Mouse (Mus musculus): ENCODE results near the gene G430095P16Rik. TPM values are rescaled to one million over a fixed set of nuclear protein-coding genes. Genes with fewer than 3 reads are reported as not detected.

Gene G430095P16Rik
- total RNA-seq, 2 experiments from 2014 or later = 0.46 TPM; not detected in 1

DNA sequence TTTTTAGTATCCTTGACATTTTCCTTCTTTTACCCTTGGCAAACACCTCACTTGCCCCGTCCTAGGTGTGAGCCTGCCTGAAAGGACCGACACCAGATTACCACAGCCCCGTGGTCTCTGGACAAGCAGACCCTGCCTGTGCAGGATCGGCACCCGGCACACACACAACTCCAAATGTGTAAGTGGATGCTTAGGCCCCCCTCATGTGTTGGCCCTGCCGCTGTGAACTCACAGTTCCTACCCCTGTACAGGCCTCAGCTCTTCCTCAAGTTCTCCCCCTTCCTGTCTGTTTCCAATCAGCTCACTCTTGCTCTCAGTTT is 317 bp upstream of the G430095P16Rik start:
- no peak for DNase-seq

DNA sequence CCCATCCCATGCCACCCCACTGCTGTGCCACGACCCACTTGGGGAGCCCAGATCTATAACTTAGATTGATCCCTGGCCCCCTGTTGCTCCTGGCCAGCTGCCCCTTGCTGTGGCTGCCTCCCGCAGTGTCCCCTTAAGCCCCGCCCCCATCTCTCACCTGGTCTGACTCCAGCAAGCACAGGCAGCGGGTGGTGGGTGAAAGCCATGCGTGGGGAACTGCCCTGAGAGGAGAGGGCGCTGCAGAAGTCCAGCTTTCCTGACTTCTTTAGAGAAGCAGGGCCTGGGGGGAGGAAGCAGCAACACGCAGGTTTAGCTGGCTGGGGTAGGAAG is 729 bp downstream of the G430095P16Rik start:
- peak in 1 of 2 experiments; percentile 37 for DNase-seq

DNA sequence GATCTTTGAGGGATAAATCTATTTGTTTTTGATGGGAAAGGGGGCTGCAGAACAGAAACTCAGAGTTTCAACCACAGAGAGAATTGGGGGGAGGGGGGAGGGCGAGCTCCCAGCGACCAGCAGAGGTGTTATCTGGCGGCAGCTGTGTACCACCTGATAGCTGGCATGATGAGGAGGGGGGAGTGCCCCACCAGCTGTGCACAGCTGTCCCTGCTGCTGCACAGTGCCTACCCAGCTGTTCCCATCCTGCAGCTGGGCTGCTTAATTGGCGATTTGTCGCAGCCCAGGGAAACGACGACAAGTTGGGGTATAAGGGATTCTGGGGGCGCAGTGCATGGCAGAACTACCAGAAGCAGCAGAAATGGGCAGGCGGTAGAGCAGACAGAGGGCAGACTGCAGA is 1.9 kb downstream of the G430095P16Rik start:
- DNase-seq = no peak

DNA sequence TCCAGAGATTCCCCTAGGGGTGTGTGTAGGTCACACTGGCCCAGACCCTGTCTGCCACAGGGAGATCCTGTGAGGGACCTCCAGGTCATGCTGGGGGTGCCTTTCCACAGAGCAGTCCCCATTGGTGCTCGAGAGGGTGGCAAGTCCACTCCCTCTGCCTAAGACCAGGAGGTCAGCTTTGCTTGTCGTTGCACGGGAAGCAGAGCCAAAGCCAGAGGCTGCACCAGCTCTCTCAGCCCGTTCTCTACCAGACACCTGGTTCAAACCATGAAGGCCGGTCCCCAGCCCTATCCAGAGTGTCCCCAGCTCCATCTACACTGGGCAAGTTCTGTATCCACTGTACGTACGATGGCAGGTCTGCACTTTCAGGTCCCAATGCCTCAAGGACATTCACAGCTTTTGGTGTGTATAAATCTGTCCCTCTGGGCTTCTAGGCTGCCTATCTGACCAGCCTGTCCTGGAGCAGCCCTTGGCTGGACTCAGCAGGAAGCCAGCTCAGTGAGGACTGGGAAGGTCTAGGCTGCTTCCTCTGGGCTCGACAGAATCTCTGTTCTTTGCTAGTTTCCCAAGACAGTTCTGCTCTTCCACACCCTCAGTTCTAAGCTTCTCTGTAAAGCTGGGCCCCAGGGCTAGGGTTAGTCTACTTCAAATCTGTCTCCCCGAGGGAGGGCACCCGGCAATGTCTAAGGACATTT is 2.6 kb downstream of the G430095P16Rik start:
- no peak for DNase-seq

DNA sequence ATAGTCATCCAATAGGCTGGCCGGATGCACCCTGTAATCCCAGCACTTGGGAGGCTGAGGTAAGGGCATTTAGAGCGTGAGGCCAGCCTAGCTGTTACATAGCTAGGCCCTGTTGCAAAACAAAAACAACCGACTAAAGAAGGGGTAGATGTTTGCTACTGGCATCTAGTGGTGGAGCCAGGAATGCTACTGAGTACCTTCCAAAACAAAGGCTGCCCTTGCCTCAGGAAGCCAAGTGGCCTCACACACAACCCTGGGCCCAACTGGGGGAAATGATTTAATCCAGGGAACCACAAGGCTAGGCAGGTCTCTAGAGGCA is 3.1 kb downstream of the G430095P16Rik start:
- DNase-seq = peak in 1 of 2 experiments; percentile 36

DNA sequence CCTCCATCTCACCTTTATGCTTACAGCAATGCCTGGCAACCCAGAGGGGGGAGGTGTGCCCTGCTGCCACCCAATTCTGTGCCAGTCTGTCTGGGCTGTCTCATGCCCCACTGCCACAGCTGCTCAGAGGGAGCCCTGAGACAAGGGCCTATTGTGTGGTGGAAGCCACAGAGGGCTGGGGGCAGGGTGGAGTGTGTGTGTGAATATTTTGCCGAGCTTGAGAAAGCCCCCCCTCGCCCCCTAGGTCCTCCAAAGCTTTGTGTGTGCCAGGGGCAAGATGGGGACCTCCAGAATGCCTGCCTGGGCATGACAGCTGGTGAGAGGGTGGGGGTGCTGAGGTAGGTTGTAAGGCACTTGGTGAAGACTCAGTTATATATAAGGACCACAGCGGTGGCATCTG is 5.7 kb downstream of the G430095P16Rik start:
- DNase-seq = no peak

DNA sequence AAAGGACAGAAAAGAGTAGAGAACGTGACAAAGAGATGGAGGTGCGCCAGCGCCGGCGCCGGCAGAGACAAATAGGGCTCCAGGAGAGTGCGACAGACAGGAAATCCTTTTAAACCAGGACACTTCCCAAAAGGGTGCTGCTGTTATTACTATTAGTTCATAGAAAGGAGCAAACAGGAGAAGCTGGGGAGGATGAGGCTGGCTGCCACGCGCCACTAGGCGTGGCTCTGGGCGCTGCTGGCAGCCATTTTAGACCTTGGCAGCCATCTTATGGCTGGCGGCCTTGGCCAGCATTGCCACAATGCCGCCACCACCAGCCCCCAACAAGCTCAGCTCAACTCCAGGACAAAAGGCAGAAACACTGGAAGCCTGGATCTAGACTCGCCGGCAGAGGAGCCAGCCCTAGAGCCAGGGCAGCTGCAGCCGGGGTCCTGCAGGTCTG is 7.1 kb downstream of the G430095P16Rik start:
- peak; percentile 29 to 48 for DNase-seq

DNA sequence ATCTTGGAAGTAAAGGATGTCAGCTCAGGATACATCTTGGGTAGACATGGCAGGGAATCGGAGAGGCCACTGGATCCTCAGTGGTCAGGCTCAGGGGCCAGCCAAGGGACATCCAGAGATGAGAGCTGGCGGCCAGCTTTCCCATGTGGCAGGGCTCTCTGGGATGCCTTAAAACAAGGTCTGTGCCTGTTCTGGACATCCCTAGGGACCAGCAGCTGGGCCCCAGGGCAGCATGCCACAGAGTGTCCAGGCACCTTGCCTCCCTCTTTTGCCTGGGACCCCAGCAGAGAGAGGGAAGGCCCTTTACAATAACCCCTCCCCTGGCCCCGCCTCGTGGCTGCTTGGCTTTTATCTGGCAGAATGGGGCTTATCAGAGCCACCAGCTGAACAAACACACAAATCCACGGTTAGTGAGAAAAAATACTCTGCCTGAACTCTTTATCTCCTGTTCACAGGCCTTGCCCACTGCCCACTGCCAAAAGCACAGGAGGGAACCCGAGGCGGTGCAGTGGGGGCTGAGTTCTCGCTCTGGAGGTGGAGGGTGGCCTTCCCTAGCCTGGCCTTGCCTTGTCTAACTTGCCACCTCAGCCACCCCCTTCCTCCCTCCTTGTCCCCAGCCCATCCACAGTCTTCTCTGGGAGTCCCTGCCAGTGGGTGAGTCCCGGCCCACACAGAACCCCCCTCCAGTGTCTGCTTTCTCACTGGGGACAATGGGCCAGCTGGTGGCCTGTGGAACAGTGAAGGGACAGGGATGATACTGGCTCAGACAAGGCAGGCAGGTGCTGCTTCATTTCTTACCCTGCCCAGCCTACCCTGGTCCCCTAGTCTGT is 7.9 kb downstream of the G430095P16Rik start:
- no peak for DNase-seq

DNA sequence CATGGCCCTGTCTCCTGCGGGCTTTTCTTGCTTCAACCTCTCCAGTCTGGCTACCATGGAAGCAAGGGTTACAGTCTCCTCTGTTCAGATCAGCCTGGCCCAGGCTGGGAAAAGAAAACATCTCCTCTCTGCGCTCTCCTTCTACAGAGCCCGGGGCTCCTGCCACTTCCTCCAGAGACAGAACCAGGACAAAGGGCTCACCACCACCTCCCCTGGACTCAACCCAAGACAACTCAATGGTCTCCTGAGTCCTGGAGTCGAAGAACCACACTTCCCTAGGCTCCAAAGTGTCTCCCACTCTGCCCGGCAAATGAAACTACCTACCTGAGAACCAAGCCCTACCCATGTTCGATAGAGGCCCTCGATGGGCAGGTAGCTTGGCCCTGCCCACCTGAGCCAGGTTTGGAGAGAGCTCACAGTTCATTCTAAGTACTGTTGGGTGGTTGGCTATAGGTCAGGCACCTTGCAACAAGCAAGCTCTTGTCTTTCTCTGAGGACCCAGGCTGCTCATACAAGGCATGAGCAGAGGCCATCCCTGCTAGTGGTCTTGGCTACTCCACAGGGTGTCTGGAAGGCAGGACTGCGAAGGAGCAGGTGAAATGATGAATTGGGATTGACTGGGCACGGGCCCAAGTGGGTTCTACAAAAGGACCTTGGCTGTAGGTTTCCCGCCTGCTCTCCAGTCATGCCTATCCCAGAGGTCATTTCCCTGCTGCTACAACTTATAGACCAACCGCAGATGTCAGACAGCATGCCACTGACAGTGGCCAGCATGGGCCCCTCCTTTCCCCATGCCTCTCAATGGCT is 8.8 kb downstream of the G430095P16Rik start:
- peak; percentile 41 to 42 for DNase-seq

DNA sequence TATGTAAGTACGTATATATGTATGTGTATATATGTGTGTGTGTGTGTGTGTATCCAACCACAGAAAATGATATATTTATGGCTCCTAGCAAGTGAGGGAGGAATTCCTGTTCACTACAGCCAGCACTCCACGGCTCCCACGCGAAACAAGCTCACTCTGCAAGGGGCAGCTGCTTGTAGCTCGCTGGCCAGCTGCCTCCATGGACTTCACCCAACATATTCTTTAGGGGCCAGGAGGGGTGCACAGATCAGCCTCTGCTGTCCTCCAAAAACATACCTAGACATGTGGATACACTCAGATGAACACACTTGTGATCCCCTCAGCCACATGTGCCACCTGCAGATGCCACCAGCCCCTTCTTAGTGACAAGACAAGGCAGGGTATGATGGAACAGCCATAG is 9.7 kb downstream of the G430095P16Rik start:
- no peak for DNase-seq

DNA sequence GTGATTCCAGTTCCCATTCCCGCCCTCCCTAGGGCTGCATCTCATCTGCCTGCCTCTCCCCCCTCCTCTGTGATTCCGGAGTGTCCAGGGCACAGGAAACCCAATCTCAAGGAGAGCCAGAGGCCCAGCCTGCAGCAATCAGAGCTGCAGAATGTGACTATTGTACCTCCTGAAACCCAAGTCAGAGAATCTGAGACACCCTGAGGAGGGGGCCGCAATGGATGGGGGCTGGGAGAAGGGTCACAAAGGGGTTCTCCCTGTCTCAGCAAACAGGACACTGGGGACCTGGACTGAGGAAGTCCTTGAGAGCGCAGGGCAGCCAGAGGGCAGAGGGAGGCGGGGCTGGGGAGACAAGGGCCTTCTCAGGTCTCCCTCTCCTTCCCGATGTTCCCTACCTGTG is 10.2 kb downstream of the G430095P16Rik start:
- no peak for DNase-seq

DNA sequence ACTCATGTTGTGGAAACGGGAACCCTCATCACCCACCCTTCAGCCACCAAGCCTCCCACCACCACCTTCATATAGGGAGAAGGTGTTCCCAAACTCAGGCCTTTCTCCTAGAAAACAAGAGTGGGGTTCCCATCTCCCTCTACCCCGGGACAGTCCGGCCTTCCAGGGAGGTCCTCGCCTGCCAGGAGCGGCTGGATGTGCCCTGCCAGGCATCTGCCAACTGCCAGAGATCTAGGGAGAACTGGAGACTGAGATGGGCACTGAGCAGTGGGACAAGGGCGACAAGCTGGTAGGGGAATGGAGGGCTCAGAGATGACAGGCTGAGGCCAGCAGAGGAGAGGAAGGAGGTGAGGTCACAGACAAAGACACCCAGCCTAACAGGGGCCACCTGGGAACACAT is 11.2 kb downstream of the G430095P16Rik start:
- DNase-seq = no peak

DNA sequence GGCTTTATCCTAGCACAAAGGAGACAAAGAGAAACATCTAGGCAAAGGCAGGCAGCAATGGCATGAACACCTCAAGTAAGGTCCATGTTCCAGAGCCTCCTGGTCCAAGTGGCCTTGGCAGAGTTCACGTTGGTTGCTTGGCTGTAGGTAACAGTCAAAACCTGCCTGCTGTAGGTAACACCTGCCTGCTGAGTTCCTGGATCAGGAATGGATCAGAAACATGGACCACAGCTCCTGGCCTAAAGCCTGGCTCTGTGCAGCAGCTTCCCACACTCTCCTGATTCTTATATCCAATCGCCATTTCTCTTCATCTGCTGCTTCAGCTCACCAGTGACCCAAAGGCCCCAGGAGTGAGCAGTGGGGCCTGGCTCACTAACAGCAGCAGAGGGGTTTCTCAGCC is 11.9 kb downstream of the G430095P16Rik start:
- no peak for DNase-seq

DNA sequence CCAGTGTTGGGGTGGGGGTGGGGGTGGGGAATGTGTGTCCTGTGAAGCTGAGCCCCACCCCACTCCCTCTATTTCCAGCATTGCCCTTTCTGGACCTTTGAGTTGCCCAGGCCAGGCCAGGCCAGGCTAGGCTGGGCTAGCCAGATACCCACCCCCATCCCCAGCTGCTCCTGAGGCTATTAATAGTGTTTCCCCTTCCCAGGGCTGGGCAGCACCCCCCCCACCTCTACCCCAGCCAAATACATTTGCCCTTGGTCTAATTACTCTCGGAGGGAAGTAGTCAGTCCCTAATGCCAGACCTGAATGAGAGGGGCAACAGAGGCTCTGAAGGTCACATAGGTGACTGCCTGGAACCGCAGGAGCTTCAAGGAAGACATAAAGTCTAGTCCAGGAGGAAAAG is 12.8 kb downstream of the G430095P16Rik start:
- no peak for DNase-seq

DNA sequence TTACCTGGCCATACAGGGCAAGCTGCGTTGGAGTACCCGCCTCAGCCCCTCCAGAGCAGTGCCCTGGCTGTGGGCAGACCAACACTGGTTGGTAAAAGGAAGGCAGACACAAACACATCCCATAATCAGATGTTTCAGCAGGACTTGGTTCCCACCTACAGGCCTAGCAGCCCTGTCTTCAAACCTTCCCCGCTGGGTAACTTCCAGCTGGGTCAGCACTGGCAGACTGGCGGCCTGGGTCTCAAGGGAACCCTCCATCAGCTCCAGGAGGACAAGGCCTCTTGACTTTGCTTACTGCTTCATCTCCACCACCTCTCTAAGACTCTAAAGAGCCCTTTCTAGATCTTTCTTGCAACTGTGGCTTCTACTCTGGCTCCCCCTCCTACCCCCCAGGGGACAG is 13.7 kb downstream of the G430095P16Rik start:
- DNase-seq = no peak

DNA sequence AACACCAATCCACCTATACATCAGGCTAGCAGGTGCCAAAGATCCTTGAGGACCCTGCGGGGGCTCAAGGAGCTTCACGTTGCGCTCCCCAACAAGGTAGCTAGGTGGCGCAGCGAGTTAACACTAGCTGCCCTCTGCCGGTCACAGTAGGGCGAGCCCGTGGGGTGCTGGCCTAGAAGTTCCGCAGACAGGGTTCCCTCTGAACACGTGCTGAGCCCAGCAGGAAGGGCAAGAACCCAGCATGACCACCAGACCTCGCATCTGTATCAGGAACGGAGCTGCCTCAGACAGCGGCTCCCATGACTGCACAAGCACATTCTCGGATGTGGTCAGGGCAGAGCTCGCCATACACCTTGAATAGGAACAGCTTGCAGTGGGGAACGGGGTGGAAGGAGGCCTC is 14.8 kb downstream of the G430095P16Rik start:
- DNase-seq = peak; percentile 72 to 85

DNA sequence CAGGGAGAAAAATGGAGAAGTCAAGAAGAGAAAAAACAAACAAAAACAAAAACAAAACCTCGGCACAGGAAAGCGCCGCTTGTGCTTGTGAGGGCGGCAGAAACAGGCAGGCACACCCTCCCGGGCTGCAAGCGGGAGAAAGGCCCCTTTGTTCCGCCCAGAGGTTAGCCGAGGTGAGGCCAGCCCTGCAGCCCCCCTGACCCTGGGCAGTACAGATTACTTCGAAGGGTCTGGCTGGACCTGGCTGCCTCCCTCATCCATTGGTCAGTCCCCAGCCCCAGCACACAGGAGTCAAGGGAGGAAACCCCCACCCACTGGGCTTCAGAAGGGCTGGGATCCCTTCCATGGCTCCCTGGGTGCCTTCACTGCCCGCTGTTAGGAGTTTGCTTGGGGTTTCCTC is 15.5 kb downstream of the G430095P16Rik start:
- no peak for DNase-seq

DNA sequence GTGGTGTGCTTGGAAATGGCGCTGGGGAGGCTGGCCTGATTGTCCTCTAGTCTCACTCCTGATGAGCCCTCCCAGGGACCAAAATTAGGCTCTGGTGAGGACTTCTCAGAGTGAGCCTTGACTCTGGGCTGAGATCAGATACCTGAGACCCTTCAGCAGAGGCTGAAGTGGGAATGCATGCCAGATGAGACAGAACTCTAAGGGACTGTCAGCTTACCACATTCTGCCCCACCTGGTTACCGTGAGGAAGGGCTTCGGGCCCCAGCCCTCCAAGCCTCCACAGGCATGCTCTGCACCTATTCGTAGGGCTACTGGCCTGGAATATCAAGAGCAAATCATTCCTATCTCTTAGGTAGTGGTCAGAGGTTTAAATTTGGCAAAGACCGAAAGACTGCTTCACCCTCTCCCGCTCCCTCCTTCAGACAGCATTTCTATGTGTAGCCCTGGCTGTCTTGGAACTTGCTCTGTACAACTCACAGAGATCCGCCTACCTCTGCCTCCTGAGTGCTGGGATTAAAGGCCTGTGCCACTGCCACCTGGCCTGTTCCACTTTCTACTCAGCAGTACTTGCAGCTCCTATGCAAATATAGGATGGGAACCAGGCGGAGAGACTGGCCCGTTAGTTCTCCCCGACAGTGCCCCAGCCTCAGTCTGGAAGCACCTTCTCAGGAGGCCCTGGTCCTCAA is 16.1 kb downstream of the G430095P16Rik start:
- DNase-seq = no peak

DNA sequence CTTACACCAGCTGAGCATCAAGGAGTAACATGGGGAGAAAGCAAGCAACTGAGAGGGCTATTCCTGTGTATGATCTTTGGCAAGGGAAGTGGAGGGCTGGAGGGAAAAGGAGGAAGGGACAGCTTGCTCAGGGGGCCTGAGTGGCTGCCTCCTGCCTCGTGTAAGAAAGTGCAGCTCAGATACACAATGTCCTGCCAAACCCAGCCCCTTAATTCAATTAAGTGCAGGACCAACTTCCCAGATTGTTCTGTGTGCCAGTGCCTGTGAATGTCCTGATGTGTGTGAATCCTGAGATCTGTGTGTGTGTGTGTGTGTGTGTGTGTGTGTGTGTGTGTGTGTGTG is 16.6 kb downstream of the G430095P16Rik start:
- no peak for DNase-seq

DNA sequence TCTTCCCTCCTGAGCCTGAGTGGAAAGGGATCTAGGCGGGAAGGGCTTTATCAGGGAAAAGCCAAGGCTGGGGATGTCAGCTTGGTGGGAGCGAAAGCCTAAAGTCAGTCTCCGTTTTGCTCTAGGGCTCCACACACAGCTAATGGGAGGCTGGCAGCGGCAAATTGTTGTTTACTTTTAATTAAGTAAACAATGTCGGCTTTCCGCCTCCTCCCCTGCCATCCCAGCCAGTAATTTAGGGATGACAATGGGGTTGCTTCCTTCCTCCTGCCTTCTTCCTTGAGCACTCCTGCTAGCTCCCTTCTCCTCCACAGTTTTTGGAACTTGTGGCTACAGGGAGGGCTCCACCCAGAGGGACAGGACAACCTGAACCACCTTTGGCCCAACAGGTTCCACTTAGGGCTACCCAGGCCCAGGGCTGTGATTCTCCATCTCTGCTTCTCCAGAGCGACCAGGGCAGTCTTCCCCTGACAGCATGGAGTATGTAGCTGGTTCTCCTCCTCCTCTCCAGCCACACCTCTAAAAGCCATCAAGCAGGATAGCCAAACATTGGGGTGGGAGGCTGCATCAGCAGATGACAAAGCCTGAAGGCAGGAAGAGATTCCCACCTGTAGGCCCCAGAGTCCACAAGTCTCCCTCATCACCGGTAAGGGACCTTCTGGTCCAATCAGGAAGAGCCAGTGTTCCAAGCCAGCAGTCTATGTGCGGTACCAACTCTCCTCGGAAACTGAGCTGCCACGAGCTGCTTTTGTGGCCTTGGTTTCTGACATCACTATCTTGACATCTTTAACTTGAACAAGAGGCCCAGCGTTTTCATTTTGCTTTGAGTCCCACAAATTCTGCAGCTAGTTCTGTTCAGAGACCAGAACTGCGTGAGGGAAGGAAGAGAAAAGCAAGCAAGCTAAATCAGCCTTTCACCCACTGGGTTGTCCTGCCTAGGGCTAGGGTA is 18.4 kb downstream of the G430095P16Rik start:
- no peak for DNase-seq
